Mouse (Mus musculus) thymus, postnatal 25 days (tissue): ENCODE measurements around the gene Ascc1.

Experiments used
- DNase-seq: peaks from one replicate; pipeline ENCODE4 v3.0.0; 2022

Gene Ascc1

DNA sequence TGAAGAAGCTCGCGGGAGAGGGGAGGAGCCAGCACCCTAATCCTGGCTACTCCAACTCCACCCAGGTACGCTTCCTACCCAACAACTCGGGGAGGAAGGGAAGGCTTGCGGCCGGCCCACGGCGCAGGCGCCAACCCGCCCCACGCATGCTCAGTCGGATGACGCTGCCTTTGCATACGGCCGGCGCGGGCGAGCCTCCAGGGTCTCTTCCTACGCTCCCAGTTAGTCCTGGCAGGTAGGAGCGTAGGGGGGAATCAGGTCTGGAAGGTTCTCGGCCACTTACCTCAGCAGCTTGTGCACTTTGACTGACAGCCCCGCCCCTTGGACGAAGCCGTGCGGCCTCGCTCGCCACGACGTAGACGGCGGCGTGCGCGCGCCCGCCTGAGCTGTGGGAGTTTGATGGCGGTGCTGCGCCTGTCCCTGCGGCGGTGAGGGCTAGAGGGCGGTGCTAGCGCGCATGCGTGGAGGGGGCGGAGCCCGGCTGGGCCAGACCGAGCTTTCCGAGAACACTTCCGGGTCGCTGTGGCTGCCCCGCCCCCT, at the start of gene Ascc1, which contains the start of gene Anapc16:
Ascc1 (plus strand) TSS at position 133 of the 540 bp plus-strand sequence.
Anapc16 (minus strand) TSS at position 463 of the 540 bp plus-strand sequence.
- DNase-seq = peak; percentile 98

- DNase-seq = no peak
Measured at GRCm38 (mm10) chr10:59953564-59954039, 49.0 kb upstream of the Ascc1 start.

DNA sequence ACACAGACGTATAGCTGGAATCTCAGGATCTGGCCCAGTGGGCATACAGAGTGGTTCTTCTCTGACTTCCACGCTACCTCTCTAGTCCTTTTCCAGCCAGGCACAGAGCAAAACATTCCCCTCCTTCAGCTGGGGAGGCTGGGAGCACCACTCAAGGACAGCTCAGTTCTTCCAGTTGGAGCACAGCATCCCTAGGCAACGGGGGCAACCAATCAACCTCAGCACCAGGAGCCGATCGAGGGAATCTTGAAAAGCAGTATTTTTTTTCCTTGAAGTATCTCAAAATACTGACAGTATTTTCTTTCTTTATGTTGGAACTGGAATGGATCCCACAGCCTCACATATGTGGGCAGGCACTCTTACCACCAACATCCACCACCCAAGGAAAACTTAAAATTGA, 45.9 kb upstream of the Ascc1 start:
- DNase-seq = no peak

- peak; percentile 47 for DNase-seq
Measured at GRCm38 (mm10) chr10:59957171-59958149, 45.1 kb upstream of the Ascc1 start.

- DNase-seq = peak; percentile 52
Measured at GRCm38 (mm10) chr10:59958458-59958857, 44.1 kb upstream of the Ascc1 start.

- DNase-seq = no peak
Measured at GRCm38 (mm10) chr10:59959517-59959916, 43.1 kb upstream of the Ascc1 start.

DNA sequence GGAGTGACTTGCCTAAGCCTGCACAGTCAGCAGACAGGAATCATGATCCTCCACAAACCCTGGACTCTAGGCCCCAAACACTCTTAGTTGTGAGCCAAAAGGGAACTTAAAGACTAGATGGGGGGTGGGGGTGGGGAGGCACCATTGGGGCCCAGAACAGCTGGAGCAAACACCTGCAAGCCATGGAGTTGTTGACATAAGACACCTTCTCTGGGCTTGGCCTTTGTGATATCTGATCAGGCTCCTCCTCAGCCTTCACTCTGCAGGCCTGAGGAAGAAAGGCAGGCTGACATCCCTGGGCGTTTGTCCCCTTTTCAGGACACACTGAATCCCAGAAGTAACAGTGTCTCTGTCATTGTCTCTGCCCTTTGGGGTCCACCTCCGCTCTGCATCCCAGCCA, 39.0 kb upstream of the Ascc1 start:
- DNase-seq = no peak

GRCm38 (mm10) chr10:59964504-59965361, 37.9 kb upstream of the Ascc1 start:
- peak; percentile 70 for DNase-seq

DNA sequence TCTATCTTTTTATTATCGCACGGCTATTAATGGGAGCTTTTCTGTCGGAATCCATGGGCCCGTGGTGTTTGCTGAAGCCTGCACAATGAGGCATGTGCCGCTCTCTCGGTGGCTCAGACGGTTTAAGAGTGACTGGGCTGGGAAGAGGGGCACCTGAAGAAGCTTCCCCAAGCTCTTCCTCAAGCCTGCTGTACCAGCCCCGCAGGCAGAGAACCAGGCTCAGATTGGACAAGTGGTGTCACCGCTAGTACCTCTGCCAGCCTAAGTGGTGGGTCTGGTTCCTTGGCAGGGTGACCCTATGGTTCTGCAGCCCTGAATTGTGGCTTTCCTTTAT, 37.3 kb upstream of the Ascc1 start:
- no peak for DNase-seq

DNA sequence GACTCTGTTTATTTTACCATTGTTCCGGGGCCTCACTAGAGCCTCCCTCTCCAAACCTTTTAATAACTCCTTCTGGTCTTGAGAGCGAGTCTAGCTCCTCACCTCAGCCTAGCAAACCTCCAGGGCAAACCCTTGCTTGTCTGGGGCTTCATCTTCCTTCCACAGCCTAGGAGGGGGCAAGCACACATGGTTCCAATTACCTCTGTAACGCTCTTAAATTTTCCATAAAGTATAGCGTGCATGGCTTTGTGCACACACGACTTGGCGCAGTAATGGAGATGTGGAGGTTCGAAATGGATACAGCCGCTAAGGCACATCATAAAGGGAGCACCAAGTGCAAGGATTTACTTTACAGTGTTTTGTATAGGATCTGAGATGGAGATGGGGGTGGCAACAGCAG, 36.8 kb upstream of the Ascc1 start:
- no peak for DNase-seq

GRCm38 (mm10) chr10:59966743-59967142, 35.9 kb upstream of the Ascc1 start:
- no peak for DNase-seq

DNA sequence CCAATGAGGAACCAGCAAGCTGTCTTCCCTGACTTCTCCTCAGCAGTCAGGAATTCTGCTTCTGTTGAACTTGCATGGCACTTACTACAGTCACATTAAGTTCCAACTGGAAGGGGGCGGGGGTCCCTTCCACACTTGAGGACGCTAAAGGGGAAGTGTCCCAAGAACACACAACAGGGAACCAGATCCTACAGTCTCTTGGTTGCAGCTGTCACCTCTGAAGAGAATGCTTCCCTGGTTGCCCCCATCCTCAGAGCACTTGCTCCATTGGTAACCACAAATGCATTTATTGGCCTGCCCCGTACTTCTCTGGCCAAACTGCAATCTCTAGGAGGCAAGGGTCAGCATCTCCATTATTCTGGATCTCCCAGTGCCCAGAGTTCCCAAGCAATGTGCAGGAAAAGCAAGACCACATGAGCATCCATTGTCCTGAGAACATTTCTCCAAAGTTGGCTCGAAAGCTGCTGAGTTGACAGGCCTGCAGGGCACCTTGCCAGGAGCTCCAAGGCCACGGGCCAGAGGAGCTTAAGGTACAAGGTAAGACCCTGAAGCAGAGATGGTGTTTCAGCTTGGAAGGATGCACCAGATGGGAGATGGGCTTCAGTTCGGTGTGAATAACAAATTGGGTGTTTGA, 35.2 kb upstream of the Ascc1 start:
- no peak for DNase-seq

DNA sequence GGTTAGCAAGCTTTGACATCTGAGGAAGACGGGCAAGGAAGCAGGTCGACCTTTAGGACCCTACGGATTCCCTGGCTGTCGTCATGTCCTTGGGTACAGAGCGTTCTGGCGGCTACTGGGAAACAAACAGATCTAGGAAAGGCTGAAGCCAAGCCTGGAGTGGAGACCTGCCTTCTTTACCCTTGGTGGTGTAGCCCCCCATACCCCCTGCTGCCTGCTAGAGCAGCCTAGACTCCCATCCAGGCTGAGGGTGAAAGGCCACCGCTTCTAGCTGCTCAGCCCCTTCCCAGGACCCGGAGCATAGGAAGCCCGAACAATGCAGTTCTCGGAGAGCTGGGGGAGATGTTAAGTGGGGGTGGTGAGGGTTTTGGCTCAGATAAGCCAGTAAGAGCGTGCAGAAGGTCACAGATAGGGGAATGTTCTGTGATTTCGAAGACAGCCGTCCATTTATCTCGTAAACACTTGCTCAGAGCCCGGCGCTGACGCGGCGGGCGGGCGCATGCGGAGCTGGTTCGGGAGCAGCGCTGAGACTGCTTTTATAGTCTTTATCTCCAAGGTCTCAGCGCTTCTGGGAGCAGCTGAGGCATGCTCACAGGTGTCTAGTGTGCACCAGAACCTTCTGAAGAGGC, 32.7 kb upstream of the Ascc1 start:
- peak; percentile 73 for DNase-seq

DNA sequence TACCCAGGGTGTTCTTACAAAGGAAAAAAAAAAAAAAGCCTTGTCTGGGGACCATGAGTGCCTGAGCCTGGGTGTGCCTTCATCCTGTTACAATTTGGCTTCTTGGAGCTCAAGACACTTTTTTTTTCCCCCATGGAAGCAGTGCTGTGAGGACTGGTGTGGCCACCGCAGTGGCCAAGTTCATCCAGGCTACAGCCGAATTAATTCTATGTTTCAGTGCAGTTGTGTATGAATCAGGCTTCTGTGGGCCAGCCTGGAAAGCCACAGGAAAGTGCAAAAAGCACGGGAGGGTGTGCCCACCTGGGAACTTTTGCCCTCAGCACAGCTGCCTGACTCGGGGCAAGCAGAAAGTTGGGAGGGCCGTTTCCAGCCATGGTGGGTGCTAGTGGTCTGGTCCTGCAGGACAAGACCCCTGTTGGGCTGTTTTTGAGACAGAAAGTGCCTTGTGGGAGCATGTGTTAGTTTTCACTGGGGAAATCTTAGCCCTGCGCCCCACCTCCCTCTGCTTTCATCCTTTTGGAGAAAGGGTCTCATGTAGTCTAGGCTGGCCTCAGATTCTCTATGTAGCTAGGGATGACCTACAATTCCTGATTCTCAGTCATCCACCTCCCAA, 32.0 kb upstream of the Ascc1 start:
- peak; percentile 67 for DNase-seq

- DNase-seq = no peak
Measured at GRCm38 (mm10) chr10:59971813-59972212, 30.8 kb upstream of the Ascc1 start.

- DNase-seq = no peak
Measured at GRCm38 (mm10) chr10:59972534-59972933, 30.1 kb upstream of the Ascc1 start.

DNA sequence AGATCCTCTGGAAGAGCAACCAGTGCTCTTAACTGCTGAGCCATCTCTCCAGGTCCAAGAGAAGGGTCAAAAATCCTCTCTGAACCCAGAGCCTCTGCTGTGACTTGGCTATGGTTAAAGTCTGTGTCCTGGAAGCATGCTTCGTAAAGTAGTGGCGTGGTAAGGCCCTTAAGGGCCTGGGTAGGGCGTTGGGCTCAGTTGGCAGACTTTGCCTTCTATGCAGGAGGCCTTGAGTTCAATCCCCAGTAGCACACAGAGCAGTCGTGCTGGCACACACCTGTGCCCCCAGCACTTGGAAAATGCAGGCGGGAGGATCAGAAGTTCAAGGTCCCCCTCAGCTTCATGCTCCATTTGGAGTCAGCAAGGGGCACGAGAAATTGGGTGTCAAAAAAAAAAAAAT, 29.6 kb upstream of the Ascc1 start:
- no peak for DNase-seq

DNA sequence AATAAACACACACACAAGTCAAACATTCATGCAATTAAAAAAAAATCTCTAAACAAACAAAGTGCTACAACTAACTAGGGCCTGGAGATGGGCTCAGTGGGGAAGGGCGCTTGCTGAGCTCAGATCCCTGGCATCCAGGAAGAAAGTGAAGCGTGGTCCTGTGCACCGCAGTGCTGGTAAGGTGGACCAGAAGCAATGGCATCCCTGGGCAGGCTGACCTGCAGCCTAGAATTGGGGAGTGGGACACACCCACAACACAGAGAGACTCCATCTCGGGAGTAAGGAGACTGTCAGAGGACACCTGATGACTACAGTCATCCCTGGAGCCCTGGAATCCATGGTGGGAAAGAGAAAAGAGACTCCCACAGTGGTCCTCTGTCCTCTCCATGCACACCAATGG, 29.2 kb upstream of the Ascc1 start:
- no peak for DNase-seq

DNA sequence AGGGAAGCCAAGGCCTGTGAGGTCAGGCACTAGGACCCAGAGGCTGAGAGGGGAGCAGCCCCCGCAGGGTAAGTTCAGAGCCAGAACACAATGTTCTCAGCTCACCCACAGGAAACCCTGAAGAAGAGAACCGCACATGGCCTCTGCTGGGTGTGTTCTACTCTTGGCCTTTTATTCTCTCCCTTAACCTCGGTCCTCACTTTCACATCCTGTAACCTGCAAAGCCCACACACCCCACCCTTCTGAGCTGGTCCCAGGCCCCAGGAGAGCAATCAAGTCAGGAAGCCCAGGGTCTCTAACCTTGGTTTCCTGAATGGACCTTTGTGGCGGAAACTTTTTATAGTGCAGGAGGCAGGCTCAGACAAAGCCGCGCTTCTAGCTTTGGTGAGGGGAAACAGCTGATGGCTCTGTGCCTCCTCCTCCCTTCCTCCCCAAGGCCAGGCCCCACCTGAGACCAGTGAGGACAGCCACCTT, 28.4 kb upstream of the Ascc1 start:
- DNase-seq = peak; percentile 84

DNA sequence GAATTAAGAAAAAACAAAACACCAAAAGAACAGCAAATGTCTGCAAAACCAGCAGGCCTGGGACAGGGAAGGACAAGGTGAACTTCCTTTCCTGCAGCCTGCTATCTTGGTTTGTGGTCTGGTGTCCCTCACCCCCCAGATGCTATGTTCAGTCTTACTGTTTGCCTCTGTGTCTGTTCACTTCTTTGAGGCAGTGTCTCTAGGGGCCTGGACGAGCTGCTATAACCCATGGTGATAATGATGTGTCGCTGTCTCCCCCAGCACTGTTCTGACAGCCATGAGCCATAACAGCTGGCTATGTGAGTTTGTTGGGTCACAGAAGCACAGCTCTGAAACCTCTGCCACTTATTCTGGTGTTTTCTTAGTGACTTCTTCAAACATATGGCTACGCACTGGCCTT, 27.8 kb upstream of the Ascc1 start:
- peak; percentile 64 for DNase-seq

DNA sequence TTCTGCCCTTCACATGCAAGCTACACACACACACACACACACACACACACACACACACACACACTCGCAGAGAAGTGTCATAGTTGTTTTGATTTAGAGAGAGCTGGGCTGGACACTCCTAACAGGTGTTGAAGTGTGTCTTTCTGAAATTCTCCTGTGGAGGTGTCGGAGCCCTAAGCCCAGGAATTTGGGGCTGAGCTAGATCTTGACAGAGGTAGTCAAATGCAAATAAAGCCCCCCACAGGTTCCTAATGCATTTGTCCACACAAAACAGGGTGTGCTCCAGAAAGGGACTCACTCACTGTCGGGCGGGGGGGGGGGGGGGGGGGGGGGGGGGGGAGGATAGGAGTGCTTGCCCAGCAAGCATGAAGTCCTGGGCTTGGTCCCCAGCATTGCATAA, 25.5 kb upstream of the Ascc1 start:
- DNase-seq = no peak
